Comparison of ENCODE assay signal across 16 mouse cellular contexts in the genomic region with DNA sequence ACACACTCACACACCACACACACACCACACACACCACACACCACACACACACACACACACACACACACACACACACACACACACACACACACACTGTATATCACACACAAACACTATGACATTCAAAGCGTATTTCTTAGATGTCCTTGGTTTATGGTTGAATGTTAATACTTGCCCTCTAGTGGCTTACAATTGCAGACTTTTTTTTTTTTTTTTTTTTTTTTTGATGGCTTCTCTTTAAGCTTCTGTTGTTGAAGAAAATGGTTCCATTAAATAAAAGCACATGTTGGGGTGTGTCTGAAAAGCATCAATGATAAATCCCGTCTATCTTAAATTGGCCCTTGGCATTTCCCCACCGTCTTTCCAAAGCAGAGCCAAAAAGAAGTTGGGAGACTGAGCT.
"Had no signal": no experiment of that assay in that cellular context is flagged by ENCODE, and none has a peak within 500 bp of the region (broad histone marks: within the 10 kb centered on the region; RNA-seq: fewer than 3 reads in every experiment).

No protein-coding gene starts in this region.

- H3K9me3 ChIP-seq: neural tube, embryonic 12.5 days; neural tube, embryonic 13.5 days; neural tube, embryonic 15.5 days; stomach, embryonic 15.5 days had no signal

- H3K4me2 ChIP-seq: neural tube, embryonic 12.5 days; neural tube, embryonic 13.5 days; neural tube, embryonic 15.5 days; stomach, embryonic 15.5 days had no signal

- H3K36me3 ChIP-seq: neural tube, embryonic 12.5 days; neural tube, embryonic 13.5 days; neural tube, embryonic 15.5 days; stomach, embryonic 15.5 days had no signal

- H3K4me3 ChIP-seq: neural tube, embryonic 12.5 days; neural tube, embryonic 13.5 days; neural tube, embryonic 15.5 days; stomach, embryonic 15.5 days had no signal

- H3K27ac ChIP-seq: neural tube, embryonic 12.5 days; neural tube, embryonic 13.5 days; neural tube, embryonic 15.5 days; stomach, embryonic 15.5 days had no signal

- H3K4me1 ChIP-seq: neural tube, embryonic 12.5 days; neural tube, embryonic 13.5 days; neural tube, embryonic 15.5 days; stomach, embryonic 15.5 days had no signal

- H3K9ac ChIP-seq: neural tube, embryonic 12.5 days; neural tube, embryonic 13.5 days; neural tube, embryonic 15.5 days; stomach, embryonic 15.5 days had no signal

- DNase-seq: retina, postnatal 1 day; right cerebral cortex, adult 18-20 months; right cerebral cortex, postnatal 14 days; right cerebral cortex, postnatal 25 days; right cerebral cortex, postnatal 4 days; spleen, adult 18-20 months; thymus, adult 18-20 months; thymus, adult 2 months; thymus, postnatal 14 days; thymus, postnatal 25 days; thymus, postnatal 36 days; thymus, postnatal 4 days had no signal

- H3K27me3 ChIP-seq: neural tube, embryonic 12.5 days; neural tube, embryonic 13.5 days; stomach, embryonic 15.5 days had no signal
